Mouse (Mus musculus): Measurements from ENCODE around the gene Cox7a2l. TPM values are rescaled to one million over a fixed set of nuclear protein-coding genes. Genes with fewer than 3 reads are reported as not detected.
A peak's percentile ranks its signal among the peaks of the same experiment; 100 is the strongest.

Cox7a2l gene
- polyA plus RNA-seq, 1 experiment from 2014 or later: 188 TPM

- H3K4me1 ChIP-seq (replicated peaks): peaks cover 23% of the 10 kb centered on the region
- no peak overlapping the region for H3K4me3 ChIP-seq
- no peak overlapping the region for H3K9ac ChIP-seq
- H3K36me3 ChIP-seq: no peaks in the 10 kb centered on the region
- H3K27me3 ChIP-seq: 0 out of 2 replicates have a peak, but pooled peaks cover 3% of the 10 kb centered on the region
- H3K9me3 ChIP-seq: no peaks in the 10 kb centered on the region
- 62% methylated on average over 7 of the region's 7 CpGs for WGBS
- no peak for ATAC-seq (ENCODE audit: low FRiP score)
- H3K4me2 ChIP-seq: no peak overlapping the region
- no peak overlapping the region for H3K27ac ChIP-seq
Observed at GRCm38 (mm10) chr17:83522590-83523379, 5.7 kb upstream of the Cox7a2l start.

- Histone ChIP-seq H3K36me3 (no peaks in the 10 kb centered on the region), H3K4me2 (no peak overlapping the region), H3K27ac (no peak overlapping the region), H3K4me1 (replicated peaks) (peaks cover 14% of the 10 kb centered on the region), H3K9me3 (no peaks in the 10 kb centered on the region), H3K27me3 (0 out of 2 replicates have a peak, but pooled peaks cover 3% of the 10 kb centered on the region), H3K9ac (no peak overlapping the region), H3K4me3 (no peak overlapping the region)
- 89% methylated on average over 4 of the region's 4 CpGs for WGBS
- ATAC-seq (ENCODE audit: low FRiP score): no peak
Observed at GRCm38 (mm10) chr17:83521881-83522280, 4.8 kb upstream of the Cox7a2l start.

DNA sequence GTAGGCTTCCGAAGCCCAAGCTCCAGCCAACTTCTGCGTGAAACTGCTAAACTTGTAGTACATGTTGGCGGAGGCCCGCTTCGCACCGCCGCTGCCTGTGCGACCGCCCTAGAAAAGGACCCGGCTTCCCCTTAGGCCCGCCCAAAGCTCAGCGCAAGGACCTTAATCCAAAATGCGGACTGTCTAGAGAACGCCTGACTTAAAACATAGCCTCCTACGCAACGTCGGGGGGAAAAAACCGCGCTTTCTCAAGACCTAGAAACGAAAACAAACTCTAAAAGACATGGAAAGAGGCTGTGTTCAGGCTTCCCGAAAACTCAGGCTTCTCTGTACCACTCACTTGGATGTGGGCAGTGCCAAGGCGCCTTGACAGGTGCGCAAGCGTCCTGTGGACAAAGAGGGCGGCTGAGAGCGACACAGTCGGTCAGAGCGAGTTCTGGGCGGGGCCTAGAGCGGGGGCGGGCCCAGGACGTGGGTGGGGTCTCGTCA, 2.9 kb downstream of the Cox7a2l start:
- under 1% methylated on average over 32 of the region's 33 CpGs for WGBS
- Histone ChIP-seq H3K36me3 (no peaks in the 10 kb centered on the region), H3K4me2 (peak overlapping the region; percentile 93), H3K27me3 (no peaks in the 10 kb centered on the region), H3K9me3 (no peaks in the 10 kb centered on the region), H3K27ac (peak overlapping the region; percentile 83), H3K9ac (peak overlapping the region; percentile 85), H3K4me3 (peak overlapping the region; percentile 87), H3K4me1 (replicated peaks) (peaks cover 27% of the 10 kb centered on the region)
- peak; percentile 99 for ATAC-seq (ENCODE audit: low FRiP score)

DNA sequence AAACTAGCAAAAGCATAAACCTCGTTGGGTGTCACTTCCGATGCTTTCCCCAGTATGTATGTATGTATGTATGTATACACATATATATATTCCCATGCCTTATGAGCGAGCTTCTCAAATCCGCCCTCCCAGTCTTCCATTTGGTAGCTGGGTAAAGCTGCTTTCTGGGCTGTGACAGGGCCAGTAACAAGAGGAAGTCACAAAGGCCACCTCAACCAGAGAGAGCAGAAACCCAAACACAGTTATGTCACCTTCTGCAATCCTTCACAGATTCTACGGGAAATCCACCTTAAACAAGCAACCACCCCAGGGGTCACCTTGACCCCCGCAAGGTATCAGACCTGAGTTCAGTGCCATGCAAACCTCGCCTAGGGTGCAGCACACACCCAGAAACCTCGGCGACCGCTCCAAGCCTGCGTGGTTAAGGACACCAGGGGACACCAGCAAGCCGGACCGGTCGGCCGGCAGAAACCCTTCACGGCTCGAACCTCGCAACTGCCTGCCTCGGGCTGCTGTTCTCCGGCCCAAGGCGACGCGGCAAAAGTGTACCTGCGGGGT, 3.4 kb downstream of the Cox7a2l start:
- Histone ChIP-seq H3K36me3 (no peaks in the 10 kb centered on the region), H3K4me2 (peak overlapping the region; percentile 93), H3K27ac (peak overlapping the region; percentile 83), H3K27me3 (no peaks in the 10 kb centered on the region), H3K4me1 (replicated peaks) (peaks cover 27% of the 10 kb centered on the region), H3K4me3 (peak overlapping the region; percentile 87), H3K9me3 (no peaks in the 10 kb centered on the region), H3K9ac (peak overlapping the region; percentile 85)
- ATAC-seq (ENCODE audit: low FRiP score): peak; percentile 77
- 2% methylated on average over 24 of the region's 24 CpGs for WGBS

DNA sequence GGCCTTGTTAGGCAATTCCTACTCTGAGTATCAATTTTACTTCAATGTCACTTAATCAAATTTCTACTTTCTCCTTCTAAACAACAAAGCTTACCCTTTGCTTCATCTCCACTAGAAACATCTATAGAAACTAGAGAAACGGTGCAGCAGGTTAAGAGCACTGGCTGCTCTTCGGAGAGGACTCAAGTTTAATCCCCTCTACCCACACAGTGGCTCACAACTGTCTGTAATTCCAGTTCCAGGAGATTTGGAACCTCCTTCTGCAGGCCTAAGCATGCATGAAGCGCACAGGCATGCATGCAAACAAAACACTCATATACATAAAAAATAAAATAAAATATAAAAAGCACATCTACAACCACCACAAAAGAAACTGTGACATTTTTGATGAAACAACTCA, 5.0 kb downstream of the Cox7a2l start:
- ATAC-seq (ENCODE audit: low FRiP score): no peak
- Histone ChIP-seq H3K4me1 (replicated peaks) (peaks cover 27% of the 10 kb centered on the region), H3K27me3 (no peaks in the 10 kb centered on the region), H3K27ac (no peak overlapping the region), H3K9me3 (no peaks in the 10 kb centered on the region), H3K4me2 (no peak overlapping the region), H3K4me3 (no peak overlapping the region), H3K9ac (no peak overlapping the region; the same call in 1 of the 2 replicates), H3K36me3 (no peaks in the 10 kb centered on the region)
- WGBS: 96% methylated on average over 3 of the region's 3 CpGs

GRCm38 (mm10) chr17:83503693-83504092, 13.4 kb downstream of the Cox7a2l start:
- no peaks in the 10 kb centered on the region for H3K27me3 ChIP-seq
- H3K4me1 ChIP-seq (replicated peaks): no peaks in the 10 kb centered on the region
- H3K9ac ChIP-seq: no peak overlapping the region
- peaks cover 46% of the 10 kb centered on the region for H3K36me3 ChIP-seq
- WGBS: 86% methylated on average over 2 of the region's 2 CpGs
- no peak overlapping the region for H3K4me2 ChIP-seq
- no peak overlapping the region for H3K27ac ChIP-seq
- ATAC-seq (ENCODE audit: low FRiP score): no peak
- no peaks in the 10 kb centered on the region for H3K9me3 ChIP-seq
- no peak overlapping the region for H3K4me3 ChIP-seq

DNA sequence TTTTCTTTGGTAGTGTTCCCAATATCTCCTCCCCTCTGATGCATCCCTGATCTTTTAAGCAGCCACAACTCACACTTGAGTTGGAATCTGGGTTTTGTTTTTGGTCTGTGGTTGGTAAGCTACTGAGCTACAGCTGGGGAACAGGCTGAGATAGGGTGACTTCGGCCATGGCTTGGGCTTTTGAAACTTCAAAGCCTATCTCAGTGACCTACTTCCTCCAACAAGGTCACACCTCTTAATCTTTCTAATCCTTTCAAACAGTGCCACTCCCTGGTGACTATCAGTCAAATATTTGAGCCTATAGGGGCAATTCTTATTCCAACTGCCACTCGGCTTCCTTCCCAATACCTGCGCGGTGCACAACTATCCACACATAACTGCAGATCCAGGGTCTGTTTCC, 17.4 kb downstream of the Cox7a2l start:
- Histone ChIP-seq H3K4me1 (replicated peaks) (no peaks in the 10 kb centered on the region), H3K4me3 (no peak overlapping the region), H3K36me3 (peaks cover 77% of the 10 kb centered on the region), H3K9ac (no peak overlapping the region), H3K9me3 (0 out of 2 replicates have a peak, but pooled peaks cover 12% of the 10 kb centered on the region), H3K27ac (no peak overlapping the region), H3K27me3 (no peaks in the 10 kb centered on the region), H3K4me2 (no peak overlapping the region)
- WGBS: 93% methylated on average over 4 of the region's 4 CpGs
- no peak for ATAC-seq (ENCODE audit: low FRiP score)

- H3K4me2 ChIP-seq: no peak overlapping the region
- H3K4me1 ChIP-seq (replicated peaks): no peaks in the 10 kb centered on the region
- peaks cover 77% of the 10 kb centered on the region for H3K36me3 ChIP-seq
- no peak for ATAC-seq (ENCODE audit: low FRiP score)
- H3K27ac ChIP-seq: no peak overlapping the region
- 97% methylated on average over 5 of the region's 5 CpGs for WGBS
- no peaks in the 10 kb centered on the region for H3K27me3 ChIP-seq
- H3K4me3 ChIP-seq: no peak overlapping the region
- 0 out of 2 replicates have a peak, but pooled peaks cover 12% of the 10 kb centered on the region for H3K9me3 ChIP-seq
- no peak overlapping the region for H3K9ac ChIP-seq
Observed at GRCm38 (mm10) chr17:83498889-83499288, 18.2 kb downstream of the Cox7a2l start.

DNA sequence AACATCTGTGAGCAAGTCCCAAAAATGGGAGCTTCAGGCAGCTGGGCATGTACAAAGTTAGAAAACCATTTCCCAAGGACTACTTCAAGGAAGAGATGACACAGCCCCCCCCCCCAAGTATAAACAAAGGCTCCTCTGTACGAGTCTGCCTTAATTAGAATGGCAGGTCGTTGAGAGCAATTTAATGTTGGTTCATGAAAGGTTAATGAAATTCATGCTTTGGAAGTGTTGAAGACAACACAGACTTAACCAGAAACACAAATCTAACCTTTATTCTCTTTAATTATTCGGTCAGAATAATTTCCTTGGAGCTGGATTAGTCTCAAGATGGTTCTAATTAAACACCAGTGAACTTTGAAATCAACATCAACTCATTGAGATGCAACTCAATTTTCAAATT, 29.4 kb downstream of the Cox7a2l start:
- 54% methylated on average over 3 of the region's 3 CpGs for WGBS
- Histone ChIP-seq H3K4me1 (replicated peaks) (peaks cover 7% of the 10 kb centered on the region; the same call in 1 of the 2 replicates), H3K4me2 (no peak overlapping the region), H3K9ac (no peak overlapping the region), H3K36me3 (0 out of 2 replicates have a peak, but pooled peaks cover 7% of the 10 kb centered on the region), H3K27me3 (no peaks in the 10 kb centered on the region), H3K27ac (no peak overlapping the region), H3K9me3 (peaks cover 11% of the 10 kb centered on the region), H3K4me3 (no peak overlapping the region)
- no peak for ATAC-seq (ENCODE audit: low FRiP score)

DNA sequence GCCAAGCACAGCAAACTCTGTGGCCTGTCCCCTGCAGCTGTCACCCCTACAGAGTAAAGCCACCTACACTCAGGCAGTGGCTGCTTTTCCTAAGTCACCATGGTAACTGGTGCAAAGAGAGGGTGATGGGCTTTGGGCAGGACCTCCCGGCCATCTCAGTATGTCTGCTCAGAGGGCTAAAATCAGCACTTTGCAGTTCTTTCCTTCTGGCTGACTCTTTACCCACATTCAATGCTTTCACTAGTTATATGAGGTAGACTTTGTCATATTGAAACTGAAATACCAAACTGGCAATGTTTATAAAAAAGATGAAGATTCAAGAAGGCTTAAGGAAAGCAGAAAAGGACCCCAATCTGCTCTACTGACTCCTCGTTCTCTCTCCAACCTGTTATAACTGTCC, 33.3 kb downstream of the Cox7a2l start:
- no peak for ATAC-seq (ENCODE audit: low FRiP score)

GRCm38 (mm10) chr17:83482817-83483536, 34.2 kb downstream of the Cox7a2l start:
- 92% methylated on average over 7 of the region's 7 CpGs for WGBS
- no peaks in the 10 kb centered on the region for H3K27me3 ChIP-seq
- peaks cover 36% of the 10 kb centered on the region for H3K36me3 ChIP-seq
- 0 out of 2 replicates have a peak, but pooled peaks cover 7% of the 10 kb centered on the region for H3K4me1 ChIP-seq (replicated peaks)
- no peak overlapping the region for H3K27ac ChIP-seq
- H3K9ac ChIP-seq: no peak overlapping the region
- no peak overlapping the region for H3K4me3 ChIP-seq
- no peak for ATAC-seq (ENCODE audit: low FRiP score)
- no peaks in the 10 kb centered on the region for H3K9me3 ChIP-seq
- no peak overlapping the region for H3K4me2 ChIP-seq

More for the DNA sequence above, 33.3 kb downstream of the Cox7a2l start:
- H3K4me3 ChIP-seq: no peak overlapping the region
- H3K9ac ChIP-seq: no peak overlapping the region
- H3K4me1 ChIP-seq (replicated peaks): peaks cover 7% of the 10 kb centered on the region; the same call in 1 of the 2 replicates
- 65% methylated on average over 2 of the region's 2 CpGs for WGBS
- H3K27me3 ChIP-seq: no peaks in the 10 kb centered on the region
- H3K27ac ChIP-seq: no peak overlapping the region
- peaks cover 28% of the 10 kb centered on the region for H3K36me3 ChIP-seq
- H3K9me3 ChIP-seq: no peaks in the 10 kb centered on the region
- H3K4me2 ChIP-seq: no peak overlapping the region

DNA sequence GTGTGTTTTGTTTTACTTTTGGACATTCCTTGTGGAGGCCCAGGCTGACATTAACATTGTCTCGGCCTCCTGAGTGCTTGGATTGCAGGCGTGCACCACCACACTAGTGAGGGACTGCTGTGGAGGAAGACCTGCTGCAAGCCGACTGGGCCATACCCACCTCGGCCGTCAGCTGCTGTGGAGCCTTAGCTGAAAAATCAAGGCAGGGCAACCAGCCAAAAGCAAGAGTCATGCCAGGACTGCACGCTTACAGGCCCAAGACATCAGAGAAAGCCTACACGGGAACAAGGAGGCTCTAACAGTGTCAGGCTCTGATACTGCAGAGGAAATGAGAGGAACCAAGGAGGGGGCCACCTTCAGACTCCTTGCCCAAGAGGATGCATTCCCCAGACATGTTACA, 35.6 kb downstream of the Cox7a2l start:
- 93% methylated on average over 7 of the region's 7 CpGs for WGBS
- peaks cover 50% of the 10 kb centered on the region for H3K36me3 ChIP-seq

More for the DNA sequence above, 35.6 kb downstream of the Cox7a2l start:
- no peak overlapping the region for H3K4me2 ChIP-seq
- no peaks in the 10 kb centered on the region for H3K9me3 ChIP-seq
- ATAC-seq (ENCODE audit: low FRiP score): no peak
- no peak overlapping the region for H3K4me3 ChIP-seq
- H3K4me1 ChIP-seq (replicated peaks): 0 out of 2 replicates have a peak, but pooled peaks cover 6% of the 10 kb centered on the region
- H3K9ac ChIP-seq: no peak overlapping the region
- H3K27ac ChIP-seq: no peak overlapping the region
- H3K27me3 ChIP-seq: no peaks in the 10 kb centered on the region
